ENCODE assay signal across 7 mouse cellular contexts in genomic region chr7:111082822-111083732, GRCm38 (mm10). TPM values are rescaled to one million over a fixed set of nuclear protein-coding genes. Genes with fewer than 3 reads are reported as not detected.
DNase-seq lines count a peak whose midpoint lies in the region; ATAC-seq lines count a peak whose summit lies in the region.

Eif4g2 (minus strand) TSS chr7:111083030.

- peak within 1 kb of the TSS; percentile 99 for H3K4me3 ChIP-seq in intestine, embryonic 16.5 days (ENCODE audit: low read length)
- H3K4me3 ChIP-seq in midbrain, embryonic 11.5 days (ENCODE audit: low read depth, low read length) = peak within 1 kb of the TSS; percentile 89

- H3K27ac ChIP-seq in intestine, embryonic 16.5 days (ENCODE audit: low read length) = peak within 1 kb of the TSS; percentile 100
- peak within 1 kb of the TSS; percentile 99 for H3K27ac ChIP-seq in midbrain, embryonic 11.5 days (ENCODE audit: low read depth, low read length)

- H3K27me3 ChIP-seq in intestine, embryonic 16.5 days (replicated peaks; ENCODE audit: control insufficient read depth, insufficient read depth, low read length) = no peaks in the 10 kb centered on the region
- no peaks in the 10 kb centered on the region for H3K27me3 ChIP-seq in midbrain, embryonic 11.5 days (ENCODE audit: control insufficient read depth, insufficient read depth, low read length)

- peak; percentile 99 for DNase-seq in adrenal gland, adult 8-10 months
- peak; percentile 98 for DNase-seq in embryo, embryonic 9.5 days (ENCODE audit: extremely low spot score)
- peak; percentile 96 to 99 for DNase-seq in gastrocnemius, postnatal 4 days (ENCODE audit: low spot score in 2 of 2)
- peak; percentile 99 to 100 for DNase-seq in left cerebral cortex, postnatal 36 days (ENCODE audit: low spot score in 2 of 2)
- peak; percentile 100 for DNase-seq in midbrain, embryonic 11.5 days (ENCODE audit: low spot score, missing footprints)
- DNase-seq in skeletal muscle tissue, adult 2 months (ENCODE audit: low read depth, low spot score) = peak; percentile 99

- ATAC-seq in intestine, embryonic 16.5 days = peak; percentile 99
- ATAC-seq in midbrain, embryonic 11.5 days (ENCODE audit: low FRiP score) = peak; percentile 99

- H3K4me1 ChIP-seq in intestine, embryonic 16.5 days (ENCODE audit: control insufficient read depth, insufficient read depth, low read length) = peaks cover 16% of the 10 kb centered on the region
- H3K4me1 ChIP-seq in midbrain, embryonic 11.5 days (ENCODE audit: control insufficient read depth, insufficient read depth, low read length) = peaks cover 21% of the 10 kb centered on the region

- intact Hi-C loops in left cerebral cortex, postnatal 36 days (cut with DNase I) = loop anchor here (1.0 to 10.0 kb wide), 2 partner anchors 39 to 162 kb away; no protein-coding TSS in a partner anchor

- peak within 1 kb of the TSS; percentile 100 for H3K9ac ChIP-seq in intestine, embryonic 16.5 days (ENCODE audit: low read depth, low read length)
- H3K9ac ChIP-seq in midbrain, embryonic 11.5 days (ENCODE audit: low read length) = peak within 1 kb of the TSS; percentile 100

- under 1% methylated on average over 65 of the region's 70 CpGs for WGBS in intestine, embryonic 16.5 days
- WGBS in midbrain, embryonic 11.5 days = under 1% methylated on average over 68 of the region's 70 CpGs

- peak within 1 kb of the TSS; percentile 72 for H3K4me2 ChIP-seq in intestine, embryonic 16.5 days (ENCODE audit: low read depth, low read length)
- peak within 1 kb of the TSS; percentile 82 for H3K4me2 ChIP-seq in midbrain, embryonic 11.5 days

- no peaks in the 10 kb centered on the region for H3K9me3 ChIP-seq in intestine, embryonic 16.5 days (ENCODE audit: control insufficient read depth, low read length)
- no peaks in the 10 kb centered on the region for H3K9me3 ChIP-seq in midbrain, embryonic 11.5 days (ENCODE audit: control insufficient read depth, low read length)

- peaks cover 14% of the 10 kb centered on the region for H3K36me3 ChIP-seq in intestine, embryonic 16.5 days (ENCODE audit: control insufficient read depth, insufficient read depth, low read length)
- H3K36me3 ChIP-seq in midbrain, embryonic 11.5 days (ENCODE audit: control insufficient read depth, insufficient read depth, low read length) = peaks cover 21% of the 10 kb centered on the region

RNA-seq across cellular contexts. Expression of gene Eif4g2, which starts in this region (rescaled TPM):
- 100 to 1,000 TPM; 727 to 811 (median 783) TPM for total RNA-seq in adrenal gland, adult 8-10 months (2022)
- 100 to 1,000 TPM; 807 to 882 TPM for total RNA-seq in gastrocnemius, postnatal 4 days (2021)
- polyA plus RNA-seq in intestine, embryonic 16.5 days (2015; fragmentation: Nextera tagmentation; extraction: Ambion mirVana) = 621 and 629 TPM in 2 replicates
- 100 to 1,000 TPM; 631 to 651 TPM for total RNA-seq in left cerebral cortex, postnatal 36 days (2021)
- 2,057 and 2,255 TPM in 2 replicates for polyA plus RNA-seq in midbrain, embryonic 11.5 days (2014; fragmentation: Nextera tagmentation; extraction: Ambion mirVana)

Comparison
In these comparisons a context has a peak if more than half of its experiments do, and no peak if none do; other contexts are left out.
1. Peak in every context shown above with its lines: DNase-seq, ATAC-seq, H3K4me3 ChIP-seq and H3K27ac ChIP-seq.